Mouse (Mus musculus): ENCODE data around the gene Hdgfl2. TPM values are rescaled to one million over a fixed set of nuclear protein-coding genes. Genes with fewer than 3 reads are reported as not detected.

Gene Hdgfl2
- total and polyA plus RNA-seq, 2 experiments: 13.8 to 29.0 TPM

DNA sequence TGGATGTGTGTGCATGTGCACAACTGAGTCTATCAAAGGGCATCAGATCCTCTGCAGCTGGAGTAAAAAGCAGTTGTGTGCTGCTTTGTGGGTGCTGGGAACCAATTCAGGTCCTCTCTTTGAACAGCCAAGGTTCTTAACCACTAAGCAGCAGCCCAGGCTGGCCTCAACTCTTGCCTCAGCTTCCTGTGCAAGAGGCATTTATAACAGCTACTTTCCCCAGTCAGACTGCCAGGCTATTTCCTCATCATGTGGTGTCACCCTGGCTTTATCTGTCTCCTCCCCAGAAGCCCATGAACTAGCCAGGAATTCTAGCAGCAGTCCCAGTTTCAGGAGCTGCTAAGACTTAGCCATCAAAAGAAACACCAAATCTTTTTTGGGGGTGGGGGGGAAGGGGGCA lies 13.0 kb upstream of the Hdgfl2 start:
- H3K4me3 ChIP-seq (ENCODE audit: insufficient read depth, low read depth, low read length): no peak overlapping the region
- H3K79me2 ChIP-seq (ENCODE audit: control insufficient read depth, insufficient read depth, low read length): no peaks in the 10 kb centered on the region
- peaks cover 23% of the 10 kb centered on the region; the same call in 1 of the 2 replicates for H3K36me3 ChIP-seq (ENCODE audit: control insufficient read depth, insufficient read depth, low read length)

DNA sequence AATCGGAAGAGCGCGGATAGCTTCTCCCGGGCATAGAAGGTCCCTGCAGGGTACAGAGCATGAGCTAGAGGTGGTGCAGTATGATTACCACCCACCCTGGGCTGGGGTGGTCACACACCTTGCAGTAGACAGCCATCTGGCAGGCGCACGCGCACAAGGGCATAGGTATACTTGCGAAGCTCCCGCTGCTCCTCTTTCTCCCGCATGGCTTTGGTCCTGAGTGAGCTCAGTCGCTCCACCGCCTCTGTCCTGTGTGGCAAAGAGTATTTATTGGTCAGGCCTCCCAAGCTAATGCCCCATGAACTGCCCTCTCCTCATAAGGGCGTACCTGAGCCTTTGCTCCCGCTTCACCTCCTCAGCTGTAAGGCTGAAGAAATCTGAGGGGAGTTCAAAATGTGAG lies 10.4 kb upstream of the Hdgfl2 start:
- no peak for DNase-seq (ENCODE audit: extremely low read depth, low read depth, low spot score)
- Histone ChIP-seq H3K27me3 (ENCODE audit: control insufficient read depth, insufficient read depth, low read length) (no peaks in the 10 kb centered on the region), H3K4me3 (ENCODE audit: insufficient read depth, low read depth, low read length) (no peak overlapping the region), H3K9ac (ENCODE audit: low read depth, low read length) (no peak overlapping the region), H3K27ac (replicated peaks; ENCODE audit: insufficient read depth, low read depth, low read length) (no peak overlapping the region), H3K4me1 (ENCODE audit: control insufficient read depth, insufficient read depth, low read length) (peaks cover 4% of the 10 kb centered on the region; the same call in 1 of the 2 replicates), H3K36me3 (ENCODE audit: control insufficient read depth, insufficient read depth, low read length) (peaks cover 34% of the 10 kb centered on the region), H3K79me2 (ENCODE audit: control insufficient read depth, insufficient read depth, low read length) (peaks cover 3% of the 10 kb centered on the region; the same call in 1 of the 2 replicates)
- 97% methylated on average over 14 of the region's 14 CpGs for WGBS
- no peak for TF ChIP-seq POLR2A (IDR thresholded peaks at IDR 0.05; ENCODE audit: extremely low read depth, insufficient read depth, low read length)
- TF ChIP-seq CTCF (IDR thresholded peaks at IDR 0.05; ENCODE audit: low read depth, low read length): no peak

More for the DNA sequence above, 13.0 kb upstream of the Hdgfl2 start:
- H3K27me3 ChIP-seq (ENCODE audit: control insufficient read depth, insufficient read depth, low read length): no peaks in the 10 kb centered on the region
- DNase-seq (ENCODE audit: extremely low read depth, low read depth, low spot score): no peak
- H3K27ac ChIP-seq (replicated peaks; ENCODE audit: insufficient read depth, low read depth, low read length): no peak overlapping the region
- TF ChIP-seq CTCF (IDR thresholded peaks at IDR 0.05; ENCODE audit: low read depth, low read length) (no peak), POLR2A (IDR thresholded peaks at IDR 0.05; ENCODE audit: extremely low read depth, insufficient read depth, low read length) (no peak)
- no peak overlapping the region for H3K9ac ChIP-seq (ENCODE audit: low read depth, low read length)
- no peaks in the 10 kb centered on the region for H3K4me1 ChIP-seq (ENCODE audit: control insufficient read depth, insufficient read depth, low read length)

DNA sequence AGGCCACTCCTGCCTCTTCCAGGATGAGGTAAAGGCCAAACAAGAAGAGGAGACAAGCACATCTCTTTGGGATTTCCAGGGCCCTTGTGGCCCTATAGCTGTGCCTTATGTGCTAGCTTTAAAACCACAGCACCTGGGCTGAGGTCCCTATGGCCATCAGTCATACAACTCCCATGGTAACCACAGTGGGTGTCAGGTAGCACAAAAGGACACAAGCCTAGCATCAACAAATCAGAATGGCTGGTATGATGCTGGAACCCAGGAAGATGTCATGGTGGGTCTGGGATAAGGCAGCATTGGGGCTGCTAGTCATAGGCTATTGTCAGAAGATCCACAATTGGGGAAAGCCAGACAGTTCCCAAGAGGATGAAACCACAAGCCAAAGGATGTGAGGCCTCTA lies 8.3 kb upstream of the Hdgfl2 start:
- H3K27me3 ChIP-seq (ENCODE audit: control insufficient read depth, insufficient read depth, low read length): no peaks in the 10 kb centered on the region
- peaks cover 12% of the 10 kb centered on the region for H3K4me1 ChIP-seq (ENCODE audit: control insufficient read depth, insufficient read depth, low read length)
- no peak overlapping the region for H3K9ac ChIP-seq (ENCODE audit: low read depth, low read length)
- TF ChIP-seq POLR2A (IDR thresholded peaks at IDR 0.05; ENCODE audit: extremely low read depth, insufficient read depth, low read length) (no peak), CTCF (IDR thresholded peaks at IDR 0.05; ENCODE audit: low read depth, low read length) (no peak)
- no peak overlapping the region for H3K27ac ChIP-seq (replicated peaks; ENCODE audit: insufficient read depth, low read depth, low read length)
- peaks cover 34% of the 10 kb centered on the region for H3K36me3 ChIP-seq (ENCODE audit: control insufficient read depth, insufficient read depth, low read length)
- peaks cover 3% of the 10 kb centered on the region; the same call in 1 of the 2 replicates for H3K79me2 ChIP-seq (ENCODE audit: control insufficient read depth, insufficient read depth, low read length)
- H3K4me3 ChIP-seq (ENCODE audit: insufficient read depth, low read depth, low read length): no peak overlapping the region
- no peak for DNase-seq (ENCODE audit: extremely low read depth, low read depth, low spot score)

DNA sequence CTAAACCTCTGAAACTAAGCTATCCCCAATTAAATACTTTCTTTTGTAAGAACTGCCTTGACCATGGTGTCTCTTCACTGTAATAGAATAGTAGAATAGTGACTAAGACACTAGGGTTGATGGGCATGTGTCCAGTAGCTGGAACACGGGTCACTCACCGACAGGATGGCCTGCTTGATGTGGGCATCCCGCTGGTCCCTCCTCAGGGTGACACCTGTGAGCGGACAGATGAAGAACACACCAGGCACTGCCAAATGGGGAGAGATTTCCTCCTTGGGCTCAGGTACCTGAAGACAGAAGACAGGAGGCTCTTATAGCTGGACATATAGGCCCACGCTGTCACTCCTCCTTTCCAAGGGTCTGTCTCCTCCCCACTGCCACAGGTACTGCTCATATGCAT lies 7.2 kb upstream of the Hdgfl2 start:
- peaks cover 3% of the 10 kb centered on the region; the same call in 1 of the 2 replicates for H3K79me2 ChIP-seq (ENCODE audit: control insufficient read depth, insufficient read depth, low read length)
- H3K36me3 ChIP-seq (ENCODE audit: control insufficient read depth, insufficient read depth, low read length): peaks cover 34% of the 10 kb centered on the region
- no peak overlapping the region for H3K9ac ChIP-seq (ENCODE audit: low read depth, low read length)
- 91% methylated on average over 5 of the region's 5 CpGs for WGBS
- peaks cover 12% of the 10 kb centered on the region for H3K4me1 ChIP-seq (ENCODE audit: control insufficient read depth, insufficient read depth, low read length)
- DNase-seq (ENCODE audit: extremely low read depth, low read depth, low spot score): no peak
- H3K4me3 ChIP-seq (ENCODE audit: insufficient read depth, low read depth, low read length): no peak overlapping the region
- H3K27me3 ChIP-seq (ENCODE audit: control insufficient read depth, insufficient read depth, low read length): no peaks in the 10 kb centered on the region
- no peak overlapping the region for H3K27ac ChIP-seq (replicated peaks; ENCODE audit: insufficient read depth, low read depth, low read length)
- TF ChIP-seq POLR2A (IDR thresholded peaks at IDR 0.05; ENCODE audit: extremely low read depth, insufficient read depth, low read length): no peak
- TF ChIP-seq CTCF (IDR thresholded peaks at IDR 0.05; ENCODE audit: low read depth, low read length): no peak

DNA sequence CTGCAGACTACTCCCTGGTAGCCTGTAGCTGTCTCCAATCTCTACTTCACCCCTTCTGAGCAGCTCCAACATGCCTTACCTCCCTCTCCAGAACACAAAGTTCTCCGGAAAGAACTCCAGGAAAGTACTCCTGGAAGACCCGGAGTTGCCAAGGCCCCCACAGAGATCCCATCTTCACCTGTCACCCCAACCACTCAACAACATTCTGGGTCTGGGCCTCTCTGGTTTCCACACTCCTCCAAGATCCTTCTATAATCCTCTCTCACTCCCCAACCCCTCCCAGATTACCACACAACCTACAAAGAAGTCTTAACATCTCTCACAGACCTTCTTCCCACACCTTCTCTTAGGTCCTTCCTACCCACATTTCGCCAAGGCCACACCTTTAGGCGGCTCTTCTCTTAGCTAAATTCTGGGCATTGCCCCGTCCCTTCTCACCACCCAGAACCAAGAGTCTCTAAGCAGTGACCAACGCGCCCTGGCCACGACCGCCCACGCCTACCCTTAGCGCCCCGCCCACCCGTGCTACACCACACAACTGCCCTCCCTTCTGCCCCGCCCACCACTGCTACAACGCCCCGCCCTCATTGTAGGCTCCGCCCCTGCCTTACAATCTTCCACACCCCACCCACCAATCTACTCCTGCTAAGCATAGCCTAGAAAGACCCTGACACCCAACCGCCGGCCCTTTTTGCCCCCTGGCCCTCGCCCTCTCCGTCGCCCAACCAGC lies 5.2 kb upstream of the Hdgfl2 start:
- peak; percentile 79 for DNase-seq (ENCODE audit: extremely low read depth, low read depth, low spot score)
- Histone ChIP-seq H3K9ac (ENCODE audit: low read depth, low read length) (peak overlapping the region; percentile 88), H3K79me2 (ENCODE audit: control insufficient read depth, insufficient read depth, low read length) (peaks cover 3% of the 10 kb centered on the region; the same call in 1 of the 2 replicates), H3K27ac (replicated peaks; ENCODE audit: insufficient read depth, low read depth, low read length) (peak overlapping the region; percentile 99), H3K4me3 (ENCODE audit: insufficient read depth, low read depth, low read length) (peak overlapping the region; percentile 89), H3K36me3 (ENCODE audit: control insufficient read depth, insufficient read depth, low read length) (peaks cover 24% of the 10 kb centered on the region), H3K4me1 (ENCODE audit: control insufficient read depth, insufficient read depth, low read length) (peaks cover 12% of the 10 kb centered on the region), H3K27me3 (ENCODE audit: control insufficient read depth, insufficient read depth, low read length) (no peaks in the 10 kb centered on the region)
- WGBS: 8% methylated on average over 22 of the region's 22 CpGs
- TF ChIP-seq CTCF (IDR thresholded peaks at IDR 0.05; ENCODE audit: low read depth, low read length) (no peak), POLR2A (IDR thresholded peaks at IDR 0.05; ENCODE audit: extremely low read depth, insufficient read depth, low read length) (no peak)

DNA sequence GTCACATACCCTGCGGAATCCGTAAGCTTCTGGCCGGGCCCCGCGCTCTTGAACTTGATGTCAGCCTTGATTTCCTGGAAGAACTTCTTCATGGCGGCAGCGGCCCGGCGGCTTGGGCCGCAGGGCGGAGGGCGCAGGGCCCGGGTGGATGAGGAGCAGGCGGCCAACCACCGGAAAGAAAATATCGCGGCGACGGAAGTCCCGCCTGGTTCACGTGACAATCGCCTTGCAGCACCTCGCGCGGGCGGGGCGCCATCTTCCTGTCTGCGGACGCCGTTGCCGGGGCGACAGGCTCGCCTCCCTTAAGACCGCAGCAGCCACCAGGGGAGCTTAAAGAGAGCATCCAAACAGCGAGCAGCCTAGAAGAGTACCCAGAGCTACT lies 4.6 kb upstream of the Hdgfl2 start, which contains the start of gene Ubxn6:
Ubxn6 (minus strand) TSS at position 202 of the 382 bp plus-strand sequence.
- H3K4me3 ChIP-seq (ENCODE audit: insufficient read depth, low read depth, low read length): peak within 1 kb of the TSS; percentile 89
- peak within 1 kb of the TSS; percentile 88 for H3K9ac ChIP-seq (ENCODE audit: low read depth, low read length)
- TF ChIP-seq CTCF (IDR thresholded peaks at IDR 0.05; ENCODE audit: low read depth, low read length): peak; percentile 45
- peak; percentile 51; the same call in 1 of the 2 replicates for TF ChIP-seq POLR2A (IDR thresholded peaks at IDR 0.05; ENCODE audit: extremely low read depth, insufficient read depth, low read length)
- peak within 1 kb of the TSS; percentile 99 for H3K27ac ChIP-seq (replicated peaks; ENCODE audit: insufficient read depth, low read depth, low read length)
- H3K36me3 ChIP-seq (ENCODE audit: control insufficient read depth, insufficient read depth, low read length): peaks cover 21% of the 10 kb centered on the region
- H3K4me1 ChIP-seq (ENCODE audit: control insufficient read depth, insufficient read depth, low read length): peaks cover 12% of the 10 kb centered on the region
- H3K27me3 ChIP-seq (ENCODE audit: control insufficient read depth, insufficient read depth, low read length): no peaks in the 10 kb centered on the region
- under 1% methylated on average over 35 of the region's 35 CpGs for WGBS
- DNase-seq (ENCODE audit: extremely low read depth, low read depth, low spot score): peak; percentile 83
- H3K79me2 ChIP-seq (ENCODE audit: control insufficient read depth, insufficient read depth, low read length): peaks cover 3% of the 10 kb centered on the region; the same call in 1 of the 2 replicates
